Mouse (Mus musculus) cerebellum, adult 2 months (tissue): ENCODE data around the gene Olfr1508.

Source experiments
- CTCF ChIP-seq: fragments of 200-500 bp; IDR thresholded peaks from 2 replicates; pipeline ENCODE4 v1.5.1; 2011; ENCODE audit warnings: low read depth, mild to moderate bottlenecking, control low read depth, low read length, moderate library complexity, borderline replicate concordance; ENCODE audit not compliant: insufficient read depth
- POLR2A ChIP-seq: fragments of 200-500 bp; IDR thresholded peaks from 2 replicates; pipeline ENCODE4 v1.6.1; 2011; ENCODE audit warnings: low read length, control low read depth, borderline replicate concordance; ENCODE audit not compliant: insufficient read depth

GRCm38 (mm10) chr14:52414273-52414672 is 53.0 kb downstream of the Olfr1508 start, which contains the start of gene Olfr1510:
- TF ChIP-seq CTCF: no peak
- no peak for TF ChIP-seq POLR2A
